Mouse (Mus musculus) liver, embryonic 16.5 days (tissue): ENCODE measurements around the gene Mrps22. TPM values are rescaled to one million over a fixed set of nuclear protein-coding genes. Genes with fewer than 3 reads are reported as not detected.

ENCODE experiments used
- ATAC-seq: fragments of 200-750 bp; cut with Nextera tagmentation; 2 replicates; pipeline ENCODE4 v1.8.0; 2017; ENCODE audit warnings: low read depth, mild to moderate bottlenecking, moderate number of reproducible peaks, moderate library complexity
- H3K27ac ChIP-seq: fragments of 300-500 bp; sonication (generic); 2 replicates; pipeline ENCODE4 v1.5.1; 2014; ENCODE audit warnings: mild to moderate bottlenecking, low read length
- H3K27me3 ChIP-seq: fragments of 300-500 bp; sonication (generic); 2 replicates; pipeline ENCODE4 v1.6.1; 2014; ENCODE audit warnings: low read depth, low read length, mixed read lengths; ENCODE audit not compliant: control insufficient read depth, insufficient read depth
- H3K36me3 ChIP-seq: fragments of 300-500 bp; sonication (generic); 2 replicates; pipeline ENCODE4 v1.6.1; 2014; ENCODE audit warnings: mild to moderate bottlenecking; ENCODE audit not compliant: control insufficient read depth, insufficient read depth
- H3K4me1 ChIP-seq: fragments of 300-500 bp; sonication (generic); 2 replicates; pipeline ENCODE4 v1.6.1; 2014; ENCODE audit warnings: low read depth, low read length, mixed read lengths; ENCODE audit not compliant: control insufficient read depth
- H3K4me2 ChIP-seq: fragments of 300-500 bp; sonication (generic); 2 replicates; pipeline ENCODE4 v1.6.1; 2014; ENCODE audit warnings: low read depth, low read length, mixed read lengths
- H3K4me3 ChIP-seq: fragments of 300-500 bp; sonication (generic); 2 replicates; pipeline ENCODE4 v1.5.1; 2014; ENCODE audit warnings: low read depth, mild to moderate bottlenecking, low read length
- H3K9ac ChIP-seq: fragments of 300-500 bp; sonication (generic); 2 replicates; pipeline ENCODE4 v1.6.1; 2014; ENCODE audit warnings: low read depth, low read length
- H3K9me3 ChIP-seq: fragments of 300-500 bp; sonication (generic); replicated peaks from 2 replicates; pipeline ENCODE4 v1.6.1; 2016; ENCODE audit warnings: low read length; ENCODE audit not compliant: control insufficient read depth
- WGBS: fragments of 180-500 bp; shearing (Covaris S2); extraction: QIAGEN DNeasy Blood & Tissue Kit; methylation state at CpG from one replicate; pipeline ENCODE4 v1.1.7; 2014; ENCODE audit not compliant: insufficient replicate concordance; 5-methylcytosine and 5-hydroxymethylcytosine counted together
- polyA plus RNA-seq: library from polyadenylated mRNA; unstranded; fragments of >200 nt; fragmentation: Nextera tagmentation; extraction: Ambion mirVana; gene quantifications from 2 replicates; pipeline ENCODE4 v1.2.1, GENCODE M21; 2015

The Mrps22 gene
- 35.1 and 35.2 TPM in 2 replicates for polyA plus RNA-seq

DNA sequence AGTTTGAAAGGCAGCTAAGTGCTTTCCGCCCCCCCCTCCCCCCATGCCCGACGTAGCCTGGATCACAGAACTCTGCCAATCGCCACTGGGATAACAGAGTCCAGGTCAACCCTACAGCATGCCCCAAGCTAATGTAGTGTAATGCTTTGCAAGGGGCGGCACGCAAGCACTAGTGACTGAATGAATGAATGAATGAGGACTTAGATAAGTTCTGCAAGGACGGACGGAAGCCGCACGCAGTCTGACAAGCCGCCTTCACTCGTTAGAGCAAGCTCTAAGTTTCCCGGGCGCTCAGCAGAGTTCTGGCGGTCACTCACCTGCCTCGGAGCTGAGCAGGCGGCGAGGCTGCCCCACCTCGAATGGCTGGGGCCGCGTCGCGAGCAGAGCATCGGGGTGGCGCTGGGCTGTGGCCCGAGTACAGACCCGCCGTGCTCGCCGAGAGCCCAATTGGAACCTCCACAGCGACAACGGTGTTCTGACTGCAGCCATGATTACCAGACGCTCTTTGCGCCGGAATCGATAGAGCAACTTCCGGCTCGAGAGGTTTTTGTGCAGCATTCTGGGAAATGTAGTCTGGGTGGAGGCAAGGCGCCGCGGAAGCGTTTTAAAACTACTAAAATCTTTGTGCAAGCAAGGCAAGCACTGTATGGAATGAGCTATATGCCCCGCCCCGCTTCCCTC lies at the start of gene Mrps22:
TSS of gene Mrps22 (minus strand) at position 505 of the 681 bp plus-strand sequence.
- peak within 1 kb of the TSS; percentile 84 for H3K9ac ChIP-seq
- H3K4me3 ChIP-seq, result peak within 1 kb of the TSS; percentile 76
- ATAC-seq, result peak; percentile 90
- under 1% methylated on average over 44 of the region's 44 CpGs for WGBS
- peak within 1 kb of the TSS; percentile 48 for H3K27ac ChIP-seq
- H3K36me3 ChIP-seq, result peaks cover 10% of the 10 kb centered on the region; the same call in 1 of the 2 replicates
- H3K9me3 ChIP-seq, result no peaks in the 10 kb centered on the region
- H3K4me2 ChIP-seq, result peak within 1 kb of the TSS; percentile 82
- peaks cover 11% of the 10 kb centered on the region for H3K4me1 ChIP-seq
- no peaks in the 10 kb centered on the region for H3K27me3 ChIP-seq

- no peak for ATAC-seq
- WGBS, result 48% methylated on average over 8 of the region's 8 CpGs
- Histone ChIP-seq H3K36me3 (no peaks in the 10 kb centered on the region), H3K4me1 (no peaks in the 10 kb centered on the region), H3K9ac (no peak overlapping the region), H3K4me2 (no peak overlapping the region), H3K27me3 (no peaks in the 10 kb centered on the region), H3K27ac (no peak overlapping the region), H3K4me3 (no peak overlapping the region), H3K9me3 (no peaks in the 10 kb centered on the region)
Observed at GRCm38 (mm10) chr9:98650547-98650946, 49.1 kb upstream of the Mrps22 start.

DNA sequence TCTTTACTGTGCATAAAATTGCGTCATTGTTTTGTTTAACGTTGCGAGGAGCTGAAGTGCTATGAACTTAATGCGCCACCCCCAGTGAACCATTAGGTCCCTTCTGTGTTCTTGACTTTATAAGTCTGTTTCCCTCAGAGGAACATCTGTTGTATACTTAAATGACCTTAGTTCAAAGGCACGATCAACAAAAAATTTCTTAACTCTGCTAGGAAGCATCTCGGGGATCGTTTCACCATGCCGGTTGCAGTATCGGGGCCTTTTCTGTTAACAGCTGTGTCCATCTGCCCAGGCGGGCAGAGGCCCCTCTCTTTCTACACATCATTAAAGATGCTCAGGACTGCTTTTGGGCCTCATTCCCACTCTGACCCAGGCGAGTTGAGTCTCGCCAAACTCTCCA lies 46.0 kb upstream of the Mrps22 start:
- no peak for ATAC-seq
- no peaks in the 10 kb centered on the region for H3K4me1 ChIP-seq
- no peaks in the 10 kb centered on the region for H3K27me3 ChIP-seq
- 74% methylated on average over 12 of the region's 12 CpGs for WGBS
- H3K4me2 ChIP-seq, result no peak overlapping the region
- no peak overlapping the region for H3K9ac ChIP-seq
- H3K9me3 ChIP-seq, result no peaks in the 10 kb centered on the region
- no peaks in the 10 kb centered on the region for H3K36me3 ChIP-seq
- H3K4me3 ChIP-seq, result no peak overlapping the region
- no peak overlapping the region for H3K27ac ChIP-seq

GRCm38 (mm10) chr9:98645750-98646149 lies 44.3 kb upstream of the Mrps22 start:
- Histone ChIP-seq H3K27me3 (no peaks in the 10 kb centered on the region), H3K36me3 (no peaks in the 10 kb centered on the region), H3K9me3 (no peaks in the 10 kb centered on the region), H3K9ac (no peak overlapping the region), H3K4me2 (no peak overlapping the region), H3K4me3 (no peak overlapping the region), H3K4me1 (no peaks in the 10 kb centered on the region), H3K27ac (no peak overlapping the region)
- WGBS, result 25% methylated on average over 4 of the region's 4 CpGs
- no peak for ATAC-seq

DNA sequence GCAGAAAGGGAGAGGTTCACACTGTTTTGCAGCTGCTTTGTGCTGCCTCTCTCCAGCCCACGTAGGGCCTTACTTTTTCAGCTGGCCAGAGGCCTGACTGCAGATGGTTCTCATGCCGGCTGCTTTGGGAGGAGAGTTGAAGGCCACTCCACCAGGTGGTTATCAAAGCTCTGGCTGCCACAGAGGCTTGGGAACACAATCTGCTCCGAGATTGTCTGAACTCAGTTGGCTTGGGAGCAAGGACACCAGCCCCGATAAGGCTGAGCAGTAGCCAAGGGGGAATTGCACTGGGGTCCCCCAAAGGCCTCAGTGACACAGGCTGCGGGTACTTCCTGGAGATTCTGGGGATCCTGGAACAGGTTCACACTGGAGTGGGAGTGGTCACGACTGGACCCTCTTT lies 40.7 kb upstream of the Mrps22 start:
- H3K4me2 ChIP-seq, result no peak overlapping the region
- H3K4me3 ChIP-seq, result no peak overlapping the region
- H3K27me3 ChIP-seq, result no peaks in the 10 kb centered on the region
- no peak overlapping the region for H3K27ac ChIP-seq
- no peak for ATAC-seq
- H3K9ac ChIP-seq, result no peak overlapping the region
- 55% methylated on average over 6 of the region's 6 CpGs for WGBS
- no peaks in the 10 kb centered on the region for H3K9me3 ChIP-seq
- H3K36me3 ChIP-seq, result no peaks in the 10 kb centered on the region
- H3K4me1 ChIP-seq, result no peaks in the 10 kb centered on the region

DNA sequence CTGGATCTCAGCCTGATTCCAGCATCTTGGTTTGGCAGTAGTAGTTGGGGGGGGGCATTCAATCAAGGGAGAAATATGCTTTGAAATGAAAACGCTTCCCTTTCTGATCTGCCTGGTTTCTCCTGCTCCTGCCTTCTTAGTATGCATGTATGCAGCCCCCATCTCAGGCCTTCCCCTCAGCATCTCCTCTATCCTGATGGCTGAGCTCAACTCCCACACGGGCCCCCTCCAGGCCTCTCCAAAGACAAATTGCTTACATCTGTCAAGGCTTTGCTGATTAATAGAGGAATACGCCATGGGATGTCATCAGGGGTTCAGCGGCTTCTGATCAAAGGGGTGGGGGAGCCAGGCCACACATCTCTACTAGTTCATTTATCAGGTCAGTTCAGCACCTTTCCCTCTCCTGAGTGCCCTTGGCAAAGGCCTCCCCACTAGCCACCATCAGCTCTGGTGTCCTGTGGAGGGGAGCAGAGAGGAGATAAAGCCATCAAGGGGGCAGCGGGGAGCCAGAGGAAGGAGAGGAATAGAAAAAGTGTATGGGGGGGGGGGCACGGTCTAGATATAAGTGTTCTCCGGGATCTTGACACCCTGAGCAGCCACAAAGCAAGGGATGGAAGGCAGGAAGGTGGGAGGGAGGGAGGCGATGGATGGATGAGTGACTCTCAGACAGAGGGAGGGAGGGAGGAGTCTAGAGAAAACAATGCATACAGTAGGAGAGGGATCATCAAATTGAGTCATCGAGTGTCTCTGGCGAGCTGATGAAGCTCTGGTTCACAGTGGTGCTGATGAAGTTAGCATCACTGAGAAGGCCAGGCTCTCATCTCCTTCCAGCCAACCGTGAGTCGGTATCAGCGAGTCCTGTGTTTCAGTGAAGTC lies 32.1 kb upstream of the Mrps22 start:
- Histone ChIP-seq H3K27me3 (no peaks in the 10 kb centered on the region), H3K4me2 (no peak overlapping the region), H3K4me1 (no peaks in the 10 kb centered on the region), H3K4me3 (no peak overlapping the region), H3K36me3 (no peaks in the 10 kb centered on the region), H3K9me3 (no peaks in the 10 kb centered on the region), H3K27ac (no peak overlapping the region), H3K9ac (no peak overlapping the region)
- ATAC-seq, result no peak
- WGBS, result 58% methylated on average over 13 of the region's 13 CpGs

DNA sequence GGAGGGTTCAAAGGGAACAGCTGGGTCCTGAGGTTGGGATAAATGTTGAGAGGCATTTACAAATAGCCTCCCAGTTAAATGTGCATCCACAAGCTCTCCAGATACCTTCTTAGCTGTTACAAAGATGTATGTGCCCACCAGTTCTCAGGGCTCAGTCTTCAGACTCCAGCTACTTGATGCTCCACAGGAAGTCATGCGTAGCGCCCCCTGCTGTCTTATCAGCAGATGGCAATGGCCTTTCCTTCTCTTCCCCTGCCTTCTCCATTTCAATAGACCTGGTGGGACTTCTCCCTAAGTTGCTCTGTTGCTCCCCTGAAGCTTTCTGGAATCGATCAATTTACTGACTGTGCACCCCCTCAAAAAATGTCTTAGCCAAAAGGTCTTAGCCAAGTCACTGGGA lies 27.0 kb upstream of the Mrps22 start:
- Histone ChIP-seq H3K9ac (no peak overlapping the region), H3K4me1 (no peaks in the 10 kb centered on the region), H3K4me2 (no peak overlapping the region), H3K4me3 (no peak overlapping the region), H3K36me3 (no peaks in the 10 kb centered on the region), H3K9me3 (no peaks in the 10 kb centered on the region), H3K27ac (no peak overlapping the region), H3K27me3 (no peaks in the 10 kb centered on the region)
- 27% methylated on average over 3 of the region's 3 CpGs for WGBS
- ATAC-seq, result no peak

GRCm38 (mm10) chr9:98604896-98605295 lies 3.4 kb upstream of the Mrps22 start:
- no peak overlapping the region for H3K27ac ChIP-seq
- no peak for ATAC-seq
- 43% methylated on average over 4 of the region's 4 CpGs for WGBS
- no peak overlapping the region for H3K4me2 ChIP-seq
- H3K4me3 ChIP-seq, result no peak overlapping the region
- H3K9ac ChIP-seq, result no peak overlapping the region
- no peaks in the 10 kb centered on the region for H3K27me3 ChIP-seq
- H3K4me1 ChIP-seq, result peaks cover 11% of the 10 kb centered on the region
- no peaks in the 10 kb centered on the region for H3K36me3 ChIP-seq
- H3K9me3 ChIP-seq, result no peaks in the 10 kb centered on the region

GRCm38 (mm10) chr9:98601837-98602359 lies 438 bp upstream of the Mrps22 start:
- Histone ChIP-seq H3K9ac (peak overlapping the region; percentile 33; the same call in 1 of the 2 replicates), H3K27ac (no peak overlapping the region), H3K4me2 (peak overlapping the region; percentile 82), H3K4me1 (peaks cover 11% of the 10 kb centered on the region), H3K27me3 (no peaks in the 10 kb centered on the region), H3K4me3 (peak overlapping the region; percentile 76), H3K36me3 (peaks cover 4% of the 10 kb centered on the region; the same call in 1 of the 2 replicates), H3K9me3 (no peaks in the 10 kb centered on the region)
- ATAC-seq, result no peak
- WGBS, result 42% methylated on average over 11 of the region's 11 CpGs
